Mouse (Mus musculus) liver, adult 2 months (tissue): Measurements from ENCODE around the gene Arhgef40. TPM values are rescaled to one million over a fixed set of nuclear protein-coding genes. Genes with fewer than 3 reads are reported as not detected.

Experiments
- DNase-seq: peaks from one replicate; pipeline ENCODE4 v3.0.0-alpha.2; 2011; ENCODE audit warnings: low read depth, low spot score; ENCODE audit errors: extremely low read depth
- H3K27ac ChIP-seq: fragments of 200-500 bp; replicated peaks from 2 replicates; pipeline ENCODE4 v1.5.1; 2012; ENCODE audit warnings: low read depth, mild to moderate bottlenecking, control low read depth, inconsistent platforms, low read length; ENCODE audit not compliant: insufficient read depth
- H3K27me3 ChIP-seq: fragments of 200-500 bp; 2 replicates; pipeline ENCODE4 v1.6.1; 2012; ENCODE audit warnings: mild to moderate bottlenecking, moderate library complexity, low read length, inconsistent platforms; ENCODE audit not compliant: control insufficient read depth, insufficient read depth
- H3K36me3 ChIP-seq: fragments of 200-500 bp; 2 replicates; pipeline ENCODE4 v1.6.1; 2012; ENCODE audit warnings: low read length, inconsistent platforms; ENCODE audit not compliant: control insufficient read depth, insufficient read depth
- H3K4me1 ChIP-seq: fragments of 200-500 bp; 2 replicates; pipeline ENCODE4 v1.6.1; 2011; ENCODE audit warnings: low read length; ENCODE audit not compliant: control insufficient read depth, insufficient read depth
- H3K4me3 ChIP-seq: fragments of 200-500 bp; 2 replicates; pipeline ENCODE4 v1.5.1; 2011; ENCODE audit warnings: low read depth, mild to moderate bottlenecking, control low read depth, low read length, moderate library complexity; ENCODE audit not compliant: insufficient read depth
- H3K79me2 ChIP-seq: fragments of 200-500 bp; 2 replicates; pipeline ENCODE4 v1.6.1; 2012; ENCODE audit warnings: inconsistent platforms, mild to moderate bottlenecking, low read length, moderate library complexity; ENCODE audit not compliant: control insufficient read depth, insufficient read depth
- H3K9ac ChIP-seq: fragments of 200-500 bp; 2 replicates; pipeline ENCODE4 v1.6.1; 2012; ENCODE audit warnings: low read depth, mild to moderate bottlenecking, control low read depth, inconsistent platforms, low read length
- CTCF ChIP-seq: fragments of 200-500 bp; IDR thresholded peaks from 2 replicates; pipeline ENCODE4 v1.5.1; 2011; ENCODE audit warnings: low read depth, low read length, control low read depth
- POLR2A ChIP-seq: fragments of 200-500 bp; IDR thresholded peaks from 2 replicates; pipeline ENCODE4 v1.6.1; 2011; ENCODE audit warnings: low read length, control low read depth; ENCODE audit not compliant: insufficient read depth; ENCODE audit errors: extremely low read depth
- WGBS: fragments of 180-500 bp; shearing (Covaris S2); methylation state at CpG from one replicate; pipeline ENCODE4 v1.1.7; 2018; 5-methylcytosine and 5-hydroxymethylcytosine counted together
- polyA plus RNA-seq: library from polyadenylated mRNA; depleted of rRNA; stranded (reverse); fragments of >200 nt; gene quantifications from 2 replicates; pipeline ENCODE4 v1.2.3, GENCODE M21; 2012
- total RNA-seq: library from RNA; depleted of rRNA; stranded (reverse); fragments of >200 nt; gene quantifications from 2 replicates; pipeline ENCODE4 v1.2.3, GENCODE M21; 2014

The Arhgef40 gene
- total and polyA plus RNA-seq, 2 experiments, result 6.1 to 16.1 TPM

DNA sequence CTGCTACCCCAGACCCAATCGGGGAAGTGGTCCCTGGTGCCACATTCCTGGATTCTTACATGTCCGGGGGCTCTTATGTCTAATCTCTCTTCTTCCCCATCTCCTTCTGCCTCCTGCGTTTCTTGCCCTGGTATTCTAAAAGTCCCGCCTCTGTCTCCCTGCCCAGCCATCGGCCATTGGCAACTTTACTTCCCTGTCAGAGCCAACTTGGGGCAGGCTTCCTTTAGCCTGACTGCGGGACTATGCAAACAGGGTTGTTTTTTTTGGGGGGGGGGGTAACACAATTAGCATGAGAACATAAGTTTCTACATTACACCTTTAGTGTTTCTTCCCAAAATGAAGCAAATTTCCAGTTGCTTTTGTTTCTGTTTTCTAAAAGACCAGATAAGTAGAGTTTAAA lies 41.2 kb upstream of the Arhgef40 start:
- peak; percentile 71 for DNase-seq
- 33% methylated on average over 6 of the region's 6 CpGs for WGBS
- Histone ChIP-seq H3K36me3 (peaks cover 3% of the 10 kb centered on the region; the same call in 1 of the 2 replicates), H3K27ac (peak overlapping the region; percentile 98), H3K79me2 (no peaks in the 10 kb centered on the region), H3K27me3 (no peaks in the 10 kb centered on the region), H3K4me3 (no peak overlapping the region), H3K9ac (peak overlapping the region; percentile 21; the same call in 1 of the 2 replicates), H3K4me1 (peaks cover 19% of the 10 kb centered on the region)
- no peak for TF ChIP-seq CTCF
- TF ChIP-seq POLR2A, result no peak

DNA sequence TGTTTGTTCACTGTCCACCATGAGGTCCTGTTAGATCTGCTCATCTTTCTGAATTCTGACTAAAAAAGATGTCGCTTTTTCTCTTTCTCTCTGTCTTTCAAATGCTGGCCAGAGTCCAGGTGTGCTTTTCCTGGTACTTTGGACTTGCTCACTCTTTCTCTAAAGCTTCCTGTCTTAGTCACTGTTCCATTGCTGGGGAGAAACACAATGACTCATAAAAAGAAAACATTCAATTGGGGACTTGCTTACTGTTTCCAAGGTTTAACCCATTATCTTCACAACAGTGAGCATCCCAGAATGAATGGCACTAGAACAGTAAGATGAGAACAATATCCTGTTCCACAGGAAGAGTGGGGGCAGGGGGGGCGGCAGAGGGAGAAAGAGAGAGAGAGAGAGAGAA lies 24.2 kb upstream of the Arhgef40 start:
- no peaks in the 10 kb centered on the region for H3K36me3 ChIP-seq
- no peak overlapping the region for H3K4me3 ChIP-seq
- H3K4me1 ChIP-seq, result no peaks in the 10 kb centered on the region
- 60% methylated on average over 2 of the region's 2 CpGs for WGBS
- no peak overlapping the region for H3K27ac ChIP-seq
- DNase-seq, result no peak
- no peaks in the 10 kb centered on the region for H3K79me2 ChIP-seq
- no peak overlapping the region for H3K9ac ChIP-seq
- TF ChIP-seq POLR2A (no peak), CTCF (no peak)
- no peaks in the 10 kb centered on the region for H3K27me3 ChIP-seq

DNA sequence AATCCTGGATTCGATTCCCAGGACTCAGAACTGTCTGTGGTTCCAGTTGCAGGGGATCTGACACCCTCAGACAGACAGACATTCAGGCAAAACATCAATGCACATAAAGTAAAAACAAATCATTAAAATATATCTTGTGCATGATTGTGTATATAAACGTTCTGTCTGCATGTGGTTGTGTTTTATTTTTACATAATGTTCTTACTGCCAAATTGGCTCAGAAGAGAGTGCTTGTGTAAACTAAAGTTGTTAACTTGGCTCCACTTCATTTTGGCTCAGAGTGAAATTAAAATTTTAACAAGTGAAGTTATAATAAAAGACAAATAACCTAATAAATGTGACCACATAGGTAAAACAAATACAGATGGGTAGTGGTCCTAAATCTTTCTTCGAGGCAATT lies 17.1 kb upstream of the Arhgef40 start:
- TF ChIP-seq POLR2A, result no peak
- no peak for TF ChIP-seq CTCF
- H3K4me3 ChIP-seq, result no peak overlapping the region
- H3K36me3 ChIP-seq, result no peaks in the 10 kb centered on the region
- H3K27ac ChIP-seq, result no peak overlapping the region
- H3K79me2 ChIP-seq, result no peaks in the 10 kb centered on the region
- H3K4me1 ChIP-seq, result no peaks in the 10 kb centered on the region
- peak; percentile 57 for DNase-seq
- H3K9ac ChIP-seq, result no peak overlapping the region
- WGBS, result 46% methylated on average over 3 of the region's 3 CpGs
- no peaks in the 10 kb centered on the region for H3K27me3 ChIP-seq

DNA sequence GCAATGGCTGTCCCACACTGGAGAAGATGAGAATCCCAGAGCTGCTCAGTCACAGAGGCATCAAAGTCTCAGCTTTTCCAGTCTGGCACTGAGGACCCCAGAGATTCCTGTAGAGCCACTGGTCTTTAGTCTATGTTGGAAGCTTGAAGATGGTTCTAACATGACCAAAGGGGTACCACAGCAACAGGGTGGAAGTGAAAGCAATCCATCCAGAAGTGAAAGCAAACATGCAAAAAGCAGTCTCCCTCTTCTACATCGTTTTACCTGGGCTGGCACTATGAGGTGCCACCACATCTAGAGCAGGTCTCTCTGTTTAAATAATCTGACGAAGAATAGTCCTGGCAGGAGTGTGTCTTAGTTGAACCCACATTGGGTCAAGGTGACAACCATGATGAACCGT lies 5.3 kb upstream of the Arhgef40 start:
- WGBS, result 57% methylated on average over 3 of the region's 3 CpGs
- TF ChIP-seq CTCF (no peak), POLR2A (no peak)
- Histone ChIP-seq H3K9ac (no peak overlapping the region), H3K4me3 (no peak overlapping the region), H3K36me3 (no peaks in the 10 kb centered on the region), H3K4me1 (no peaks in the 10 kb centered on the region), H3K27ac (no peak overlapping the region), H3K79me2 (no peaks in the 10 kb centered on the region), H3K27me3 (no peaks in the 10 kb centered on the region)
- DNase-seq, result no peak

DNA sequence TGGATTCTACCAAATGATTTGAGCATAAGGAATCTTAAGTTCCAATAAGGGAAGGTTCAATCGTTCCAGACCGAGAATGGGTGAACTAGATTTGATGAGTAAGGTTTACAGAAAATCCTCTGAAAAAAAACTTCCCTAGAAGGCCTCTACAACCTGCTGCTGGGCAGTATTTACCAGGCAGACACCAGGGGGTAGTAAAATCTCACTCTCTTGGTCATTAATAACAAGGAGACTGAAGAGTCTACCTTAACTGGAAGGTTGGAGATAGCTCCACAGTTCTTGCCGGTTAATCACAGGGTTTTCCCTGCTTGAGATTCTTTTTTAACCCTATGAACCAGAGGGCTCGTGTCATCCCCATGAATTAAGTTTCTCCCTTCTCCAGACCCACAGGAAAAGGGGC lies 1.3 kb upstream of the Arhgef40 start:
- Histone ChIP-seq H3K36me3 (no peaks in the 10 kb centered on the region), H3K27me3 (no peaks in the 10 kb centered on the region), H3K4me3 (no peak overlapping the region), H3K79me2 (no peaks in the 10 kb centered on the region), H3K9ac (no peak overlapping the region), H3K27ac (no peak overlapping the region), H3K4me1 (no peaks in the 10 kb centered on the region)
- no peak for TF ChIP-seq POLR2A
- no peak for TF ChIP-seq CTCF
- 78% methylated on average over 4 of the region's 4 CpGs for WGBS
- DNase-seq, result no peak

DNA sequence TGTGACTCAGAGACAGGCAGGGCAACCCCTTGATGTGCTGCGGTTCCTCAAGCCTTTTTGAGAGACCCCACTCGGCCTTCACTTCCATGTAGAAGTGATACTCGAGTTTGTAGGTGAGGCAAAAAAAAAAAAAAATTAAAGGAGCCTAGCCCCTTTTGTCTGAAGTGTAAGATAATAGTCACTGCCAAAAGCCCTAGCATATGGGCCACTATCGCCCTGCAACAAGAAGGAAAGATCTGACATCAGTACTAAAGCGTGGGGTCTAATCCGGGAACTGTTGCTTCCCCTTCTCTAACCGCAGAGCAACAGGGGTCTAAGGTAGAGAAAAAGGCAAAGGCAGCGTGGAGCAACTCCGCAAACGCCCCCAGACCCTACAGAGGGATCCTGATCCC lies 668 bp upstream of the Arhgef40 start:
- Histone ChIP-seq H3K4me3 (no peak overlapping the region), H3K79me2 (no peaks in the 10 kb centered on the region), H3K27ac (no peak overlapping the region), H3K36me3 (no peaks in the 10 kb centered on the region), H3K4me1 (no peaks in the 10 kb centered on the region), H3K27me3 (no peaks in the 10 kb centered on the region), H3K9ac (no peak overlapping the region)
- WGBS, result 79% methylated on average over 10 of the region's 10 CpGs
- DNase-seq, result no peak
- TF ChIP-seq CTCF (no peak), POLR2A (no peak)
